Mouse (Mus musculus) testis, adult 2 months (tissue): ENCODE data around the gene Gm9508. TPM values are rescaled to one million over a fixed set of nuclear protein-coding genes. Genes with fewer than 3 reads are reported as not detected.

Experiments
- H3K27ac ChIP-seq: fragments of 200-500 bp; 2 replicates; pipeline ENCODE4 v1.5.1; 2012; ENCODE audit warnings: low read depth, low read length; ENCODE audit not compliant: control insufficient read depth, insufficient read depth
- H3K27me3 ChIP-seq: fragments of 200-500 bp; 2 replicates; pipeline ENCODE4 v1.6.1; 2012; ENCODE audit warnings: mild to moderate bottlenecking, low read length, moderate library complexity; ENCODE audit not compliant: control insufficient read depth, insufficient read depth
- H3K36me3 ChIP-seq: fragments of 200-500 bp; 2 replicates; pipeline ENCODE4 v1.6.1; 2012; ENCODE audit warnings: mild to moderate bottlenecking, low read length; ENCODE audit not compliant: control insufficient read depth, insufficient read depth
- H3K4me1 ChIP-seq: fragments of 200-500 bp; 2 replicates; pipeline ENCODE4 v1.6.1; 2012; ENCODE audit warnings: low read length; ENCODE audit not compliant: control insufficient read depth, insufficient read depth
- H3K4me3 ChIP-seq: fragments of 200-500 bp; 2 replicates; pipeline ENCODE4 v1.5.1; 2012; ENCODE audit warnings: low read depth, mild to moderate bottlenecking, low read length, moderate library complexity, mixed read lengths; ENCODE audit not compliant: control insufficient read depth
- CTCF ChIP-seq: fragments of 200-500 bp; IDR thresholded peaks from 2 replicates; pipeline ENCODE4 v1.5.1; 2012; ENCODE audit warnings: low read depth, mild to moderate bottlenecking, inconsistent platforms, low read length, moderate library complexity; ENCODE audit not compliant: control insufficient read depth, insufficient read depth, insufficient replicate concordance
- POLR2A ChIP-seq: fragments of 200-500 bp; IDR thresholded peaks from 2 replicates; pipeline ENCODE4 v1.6.1; 2012; ENCODE audit warnings: low read depth, mild to moderate bottlenecking, inconsistent platforms, low read length, moderate library complexity; ENCODE audit not compliant: control insufficient read depth
- polyA plus RNA-seq: library from polyadenylated mRNA; depleted of rRNA; stranded (reverse); fragments of >200 nt; gene quantifications from 2 replicates; pipeline ENCODE4 v1.2.3, GENCODE M21; 2012

Gm9508 gene
- polyA plus RNA-seq, 1 experiment = not detected

- Histone ChIP-seq H3K27me3 (no peaks in the 10 kb centered on the region), H3K4me3 (no peak overlapping the region), H3K4me1 (no peaks in the 10 kb centered on the region), H3K27ac (no peak overlapping the region), H3K36me3 (no peaks in the 10 kb centered on the region)
- no peak for TF ChIP-seq POLR2A
- TF ChIP-seq CTCF = no peak
Measured at GRCm38 (mm10) chr10:77684181-77684580, 12.9 kb downstream of the Gm9508 start.

- 0 out of 2 replicates have a peak, but pooled peaks cover 2% of the 10 kb centered on the region for H3K4me1 ChIP-seq
- no peaks in the 10 kb centered on the region for H3K36me3 ChIP-seq
- H3K4me3 ChIP-seq = no peak overlapping the region
- TF ChIP-seq CTCF (no peak), POLR2A (no peak)
- H3K27ac ChIP-seq = no peak overlapping the region
- H3K27me3 ChIP-seq = no peaks in the 10 kb centered on the region
Measured at GRCm38 (mm10) chr10:77682994-77683393, 14.0 kb downstream of the Gm9508 start.

- no peaks in the 10 kb centered on the region for H3K27me3 ChIP-seq
- H3K4me3 ChIP-seq = no peak overlapping the region
- peaks cover 2% of the 10 kb centered on the region; the same call in 1 of the 2 replicates for H3K4me1 ChIP-seq
- no peaks in the 10 kb centered on the region for H3K36me3 ChIP-seq
- H3K27ac ChIP-seq = no peak overlapping the region
- TF ChIP-seq POLR2A (no peak), CTCF (no peak)
Measured at GRCm38 (mm10) chr10:77677562-77677961, 19.5 kb downstream of the Gm9508 start.

GRCm38 (mm10) chr10:77673765-77674164, 23.3 kb downstream of the Gm9508 start:
- H3K4me3 ChIP-seq = no peak overlapping the region
- H3K36me3 ChIP-seq = no peaks in the 10 kb centered on the region
- no peak for TF ChIP-seq CTCF
- no peak for TF ChIP-seq POLR2A
- H3K27me3 ChIP-seq = no peaks in the 10 kb centered on the region
- peaks cover 2% of the 10 kb centered on the region; the same call in 1 of the 2 replicates for H3K4me1 ChIP-seq
- no peak overlapping the region for H3K27ac ChIP-seq

GRCm38 (mm10) chr10:77671519-77671918, 25.5 kb downstream of the Gm9508 start:
- no peaks in the 10 kb centered on the region for H3K27me3 ChIP-seq
- no peaks in the 10 kb centered on the region for H3K36me3 ChIP-seq
- no peak overlapping the region for H3K4me3 ChIP-seq
- TF ChIP-seq CTCF (no peak), POLR2A (no peak)
- H3K27ac ChIP-seq = no peak overlapping the region
- no peaks in the 10 kb centered on the region for H3K4me1 ChIP-seq

- no peaks in the 10 kb centered on the region for H3K4me1 ChIP-seq
- no peak overlapping the region for H3K4me3 ChIP-seq
- H3K27me3 ChIP-seq = no peaks in the 10 kb centered on the region
- H3K36me3 ChIP-seq = no peaks in the 10 kb centered on the region
- no peak overlapping the region for H3K27ac ChIP-seq
- TF ChIP-seq CTCF (no peak), POLR2A (no peak)
Measured at GRCm38 (mm10) chr10:77670710-77671109, 26.3 kb downstream of the Gm9508 start.

- Histone ChIP-seq H3K27me3 (no peaks in the 10 kb centered on the region), H3K4me1 (peaks cover 5% of the 10 kb centered on the region), H3K36me3 (no peaks in the 10 kb centered on the region), H3K27ac (no peak overlapping the region), H3K4me3 (no peak overlapping the region)
- TF ChIP-seq POLR2A = no peak
- no peak for TF ChIP-seq CTCF
Measured at GRCm38 (mm10) chr10:77667402-77667801, 29.6 kb downstream of the Gm9508 start.

GRCm38 (mm10) chr10:77666342-77666741, 30.7 kb downstream of the Gm9508 start:
- Histone ChIP-seq H3K27ac (no peak overlapping the region), H3K4me3 (no peak overlapping the region), H3K36me3 (no peaks in the 10 kb centered on the region), H3K4me1 (peaks cover 5% of the 10 kb centered on the region), H3K27me3 (no peaks in the 10 kb centered on the region)
- TF ChIP-seq CTCF (no peak), POLR2A (no peak)
